Mouse (Mus musculus): ENCODE results near the gene Ace3. TPM values are rescaled to one million over a fixed set of nuclear protein-coding genes. Genes with fewer than 3 reads are reported as not detected.

Ace3 gene
- total and polyA plus RNA-seq, 2 experiments from 2014 or later = not detected

- Histone ChIP-seq H3K27ac (ENCODE audit: low read depth) (no peak overlapping the region), H3K27me3 (ENCODE audit: control insufficient read depth, insufficient read depth, low read length) (0 out of 2 replicates have a peak, but pooled peaks cover 4% of the 10 kb centered on the region), H3K36me3 (replicated peaks; ENCODE audit: control insufficient read depth, insufficient read depth, low read length) (no peaks in the 10 kb centered on the region), H3K9me3 (replicated peaks; ENCODE audit: control insufficient read depth, low read length) (no peaks in the 10 kb centered on the region), H3K4me1 (ENCODE audit: control insufficient read depth, insufficient read depth) (no peaks in the 10 kb centered on the region), H3K9ac (replicated peaks; ENCODE audit: low read depth, low read length) (no peak overlapping the region), H3K4me2 (ENCODE audit: low read depth, low read length) (no peak overlapping the region), H3K4me3 (ENCODE audit: low read depth, low read length) (no peak overlapping the region)
- TF ChIP-seq EP300 (IDR thresholded peaks at IDR 0.05; ENCODE audit: low read depth) (no peak), CTCF (IDR thresholded peaks at IDR 0.05; ENCODE audit: low read depth) (no peak)
- DNase-seq (ENCODE audit: low spot score) (no peak), ATAC-seq (ENCODE audit: insufficient read depth, low read depth) (no peak)
- WGBS = 68% methylated on average over 3 of the region's 3 CpGs
Measured at GRCm38 (mm10) chr11:105951601-105952044, 42.9 kb upstream of the Ace3 start.

GRCm38 (mm10) chr11:105952111-105952510 is 42.4 kb upstream of the Ace3 start:
- Histone ChIP-seq H3K9me3 (replicated peaks; ENCODE audit: control insufficient read depth, low read length) (no peaks in the 10 kb centered on the region), H3K4me3 (ENCODE audit: low read depth, low read length) (no peak overlapping the region), H3K27me3 (ENCODE audit: control insufficient read depth, insufficient read depth, low read length) (0 out of 2 replicates have a peak, but pooled peaks cover 4% of the 10 kb centered on the region), H3K4me1 (ENCODE audit: control insufficient read depth, insufficient read depth) (no peaks in the 10 kb centered on the region), H3K36me3 (replicated peaks; ENCODE audit: control insufficient read depth, insufficient read depth, low read length) (no peaks in the 10 kb centered on the region), H3K27ac (ENCODE audit: low read depth) (no peak overlapping the region), H3K4me2 (ENCODE audit: low read depth, low read length) (no peak overlapping the region), H3K9ac (replicated peaks; ENCODE audit: low read depth, low read length) (no peak overlapping the region)
- TF ChIP-seq EP300 (IDR thresholded peaks at IDR 0.05; ENCODE audit: low read depth) = no peak
- no peak for TF ChIP-seq CTCF (IDR thresholded peaks at IDR 0.05; ENCODE audit: low read depth)
- ATAC-seq (ENCODE audit: insufficient read depth, low read depth) = no peak
- 86% methylated on average over 9 of the region's 9 CpGs for WGBS
- DNase-seq (ENCODE audit: low spot score) = no peak

DNA sequence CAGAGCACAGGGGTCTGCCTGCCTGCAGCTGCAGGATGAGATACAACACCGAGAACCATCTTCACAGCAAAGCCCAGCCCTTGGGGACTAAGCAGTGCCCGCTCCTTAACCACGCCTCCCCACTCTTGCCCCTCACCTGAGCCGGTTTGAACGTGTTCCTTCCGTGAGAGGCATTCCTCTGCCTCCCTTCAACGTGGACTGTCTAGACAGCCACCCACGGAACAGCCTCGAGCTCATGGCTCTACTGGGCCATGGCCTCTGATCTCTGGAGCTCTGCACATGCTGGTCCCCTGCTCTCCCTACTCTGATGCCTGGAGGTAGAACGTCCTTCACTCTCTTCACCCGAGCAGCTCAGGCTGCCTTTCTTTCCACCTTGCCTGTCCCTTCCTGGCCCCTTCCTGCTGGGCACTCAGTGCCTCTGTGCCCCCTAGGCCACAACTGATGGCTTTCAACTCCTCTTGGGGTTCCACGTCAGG is 41.5 kb upstream of the Ace3 start, which contains the start of gene Cyb561:
Gene Cyb561 (minus strand): TSS at position 426 of the 476 bp plus-strand sequence.
- ATAC-seq (ENCODE audit: insufficient read depth, low read depth) = no peak
- DNase-seq (ENCODE audit: low spot score) = no peak
- Histone ChIP-seq H3K4me2 (ENCODE audit: low read depth, low read length) (no peak within 1 kb of the TSS), H3K9me3 (replicated peaks; ENCODE audit: control insufficient read depth, low read length) (no peaks in the 10 kb centered on the region), H3K36me3 (replicated peaks; ENCODE audit: control insufficient read depth, insufficient read depth, low read length) (no peaks in the 10 kb centered on the region), H3K9ac (replicated peaks; ENCODE audit: low read depth, low read length) (no peak within 1 kb of the TSS), H3K4me3 (ENCODE audit: low read depth, low read length) (no peak within 1 kb of the TSS), H3K4me1 (ENCODE audit: control insufficient read depth, insufficient read depth) (no peaks in the 10 kb centered on the region), H3K27ac (ENCODE audit: low read depth) (no peak within 1 kb of the TSS), H3K27me3 (ENCODE audit: control insufficient read depth, insufficient read depth, low read length) (0 out of 2 replicates have a peak, but pooled peaks cover 4% of the 10 kb centered on the region)
- WGBS = 68% methylated on average over 12 of the region's 12 CpGs
- TF ChIP-seq EP300 (IDR thresholded peaks at IDR 0.05; ENCODE audit: low read depth) = no peak
- TF ChIP-seq CTCF (IDR thresholded peaks at IDR 0.05; ENCODE audit: low read depth) = no peak

DNA sequence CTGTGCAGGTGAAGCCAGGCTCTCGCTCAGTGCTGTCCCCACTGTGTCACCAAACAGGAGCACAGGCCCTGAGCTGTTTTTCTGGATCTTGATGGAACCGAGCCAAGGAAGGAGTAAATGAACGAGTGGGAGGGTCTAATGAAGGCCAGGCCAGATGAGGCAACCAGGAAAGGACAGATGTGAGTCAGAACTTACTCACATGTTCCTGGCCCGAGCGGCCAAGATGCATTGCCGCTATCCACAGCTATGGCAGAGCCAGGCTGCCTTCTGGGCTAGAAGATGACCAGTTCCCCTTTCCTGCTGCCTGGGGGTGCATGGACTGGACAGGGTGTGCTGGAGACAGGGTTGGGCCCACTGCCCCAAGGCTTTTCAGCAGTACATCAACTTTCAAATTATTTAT is 41.1 kb upstream of the Ace3 start:
- ATAC-seq (ENCODE audit: insufficient read depth, low read depth) = peak; percentile 36
- no peak overlapping the region for H3K9ac ChIP-seq (replicated peaks; ENCODE audit: low read depth, low read length)
- no peak overlapping the region for H3K27ac ChIP-seq (ENCODE audit: low read depth)
- WGBS = 39% methylated on average over 6 of the region's 6 CpGs
- H3K27me3 ChIP-seq (ENCODE audit: control insufficient read depth, insufficient read depth, low read length) = 0 out of 2 replicates have a peak, but pooled peaks cover 4% of the 10 kb centered on the region
- DNase-seq (ENCODE audit: low spot score) = peak; percentile 41
- H3K4me1 ChIP-seq (ENCODE audit: control insufficient read depth, insufficient read depth) = no peaks in the 10 kb centered on the region
- no peaks in the 10 kb centered on the region for H3K9me3 ChIP-seq (replicated peaks; ENCODE audit: control insufficient read depth, low read length)
- H3K4me3 ChIP-seq (ENCODE audit: low read depth, low read length) = no peak overlapping the region
- no peak overlapping the region for H3K4me2 ChIP-seq (ENCODE audit: low read depth, low read length)
- TF ChIP-seq CTCF (IDR thresholded peaks at IDR 0.05; ENCODE audit: low read depth) (no peak), EP300 (IDR thresholded peaks at IDR 0.05; ENCODE audit: low read depth) (no peak)
- no peaks in the 10 kb centered on the region for H3K36me3 ChIP-seq (replicated peaks; ENCODE audit: control insufficient read depth, insufficient read depth, low read length)

DNA sequence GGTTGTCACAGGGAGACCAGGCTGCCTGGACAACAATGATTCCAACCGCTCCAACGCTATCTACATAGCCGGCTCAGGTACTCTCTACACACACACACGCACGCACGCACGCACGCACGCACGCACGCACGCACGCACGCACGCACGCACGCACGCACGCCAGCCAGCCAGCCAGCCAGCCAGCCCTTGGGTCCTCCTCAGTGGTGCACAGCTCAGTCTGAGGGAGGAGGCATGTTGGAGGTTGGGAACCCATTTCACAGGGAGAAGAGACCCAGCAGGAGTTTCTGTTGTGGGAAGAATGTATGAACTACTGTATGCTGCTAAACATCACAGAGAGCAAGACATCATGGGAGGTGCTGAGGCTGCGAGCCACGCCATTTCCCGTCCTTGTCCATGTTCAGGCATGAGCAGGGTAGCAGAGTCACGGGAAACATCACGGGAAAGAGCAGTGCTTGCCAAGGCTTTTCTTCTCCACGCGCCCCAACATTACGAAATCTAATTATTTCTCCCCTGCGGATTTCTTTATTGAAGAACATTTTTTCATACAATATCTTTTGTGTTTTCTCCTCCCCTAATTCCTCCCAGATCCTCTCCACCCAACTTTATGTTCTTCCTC is 38.6 kb upstream of the Ace3 start:
- Histone ChIP-seq H3K4me2 (ENCODE audit: low read depth, low read length) (no peak overlapping the region), H3K27me3 (ENCODE audit: control insufficient read depth, insufficient read depth, low read length) (0 out of 2 replicates have a peak, but pooled peaks cover 4% of the 10 kb centered on the region), H3K4me3 (ENCODE audit: low read depth, low read length) (no peak overlapping the region), H3K9me3 (replicated peaks; ENCODE audit: control insufficient read depth, low read length) (no peaks in the 10 kb centered on the region), H3K9ac (replicated peaks; ENCODE audit: low read depth, low read length) (no peak overlapping the region), H3K4me1 (ENCODE audit: control insufficient read depth, insufficient read depth) (peaks cover 3% of the 10 kb centered on the region; the same call in 1 of the 2 replicates), H3K36me3 (replicated peaks; ENCODE audit: control insufficient read depth, insufficient read depth, low read length) (no peaks in the 10 kb centered on the region), H3K27ac (ENCODE audit: low read depth) (no peak overlapping the region)
- ATAC-seq (ENCODE audit: insufficient read depth, low read depth) (no peak), DNase-seq (ENCODE audit: low spot score) (no peak)
- WGBS = 85% methylated on average over 28 of the region's 28 CpGs
- TF ChIP-seq CTCF (IDR thresholded peaks at IDR 0.05; ENCODE audit: low read depth) (no peak), EP300 (IDR thresholded peaks at IDR 0.05; ENCODE audit: low read depth) (no peak)
